Mouse (Mus musculus): ENCODE measurements around the gene Trpm5.
A peak's percentile ranks its signal among the peaks of the same experiment; 100 is the strongest.

Gene Trpm5

GRCm38 (mm10) chr7:143058221-143058697 lies 36.2 kb downstream of the Trpm5 start:
- peak; percentile 38 for DNase-seq

- DNase-seq: no peak
These were observed 36.7 kb downstream of the Trpm5 start for GRCm38 (mm10) chr7:143057667-143058220.

GRCm38 (mm10) chr7:143057023-143057422 lies 37.4 kb downstream of the Trpm5 start:
- no peak for DNase-seq

DNA sequence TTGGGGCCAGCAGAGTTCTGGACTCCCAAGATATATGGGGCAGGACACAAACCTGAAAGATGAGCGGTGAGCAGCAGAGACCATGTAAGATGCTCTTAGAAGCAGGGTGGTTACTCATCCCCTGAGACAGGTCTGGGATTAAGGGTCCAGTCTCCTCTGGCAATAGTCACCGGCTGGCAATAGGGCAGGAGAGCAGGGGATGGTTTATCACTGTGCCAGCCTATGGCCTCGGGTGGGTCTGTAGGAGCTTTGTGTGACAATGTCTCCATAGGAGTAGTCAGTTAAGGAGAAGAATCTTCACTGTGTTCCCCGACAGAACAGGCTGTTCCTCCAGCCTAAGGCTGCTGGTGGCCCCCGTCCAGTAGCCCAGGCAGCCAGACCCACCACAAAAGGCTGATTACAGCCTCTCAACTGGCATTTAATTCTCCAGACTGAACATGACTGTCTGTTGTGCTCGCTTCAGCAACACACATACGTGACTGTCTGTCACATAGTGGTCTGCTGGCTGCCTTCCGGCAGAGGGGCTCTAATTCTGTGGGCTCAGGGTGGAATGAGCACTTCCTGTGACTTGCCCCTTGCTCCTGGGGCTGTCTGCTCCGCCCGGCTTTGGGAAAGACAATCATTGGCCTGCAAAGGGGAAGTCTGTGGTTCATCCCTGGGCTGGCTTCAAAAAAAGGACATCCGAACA lies 38.8 kb downstream of the Trpm5 start:
- no peak for DNase-seq

GRCm38 (mm10) chr7:143055001-143055400 lies 39.4 kb downstream of the Trpm5 start:
- no peak for DNase-seq

GRCm38 (mm10) chr7:143054612-143054965 lies 39.9 kb downstream of the Trpm5 start:
- no peak for DNase-seq

DNA sequence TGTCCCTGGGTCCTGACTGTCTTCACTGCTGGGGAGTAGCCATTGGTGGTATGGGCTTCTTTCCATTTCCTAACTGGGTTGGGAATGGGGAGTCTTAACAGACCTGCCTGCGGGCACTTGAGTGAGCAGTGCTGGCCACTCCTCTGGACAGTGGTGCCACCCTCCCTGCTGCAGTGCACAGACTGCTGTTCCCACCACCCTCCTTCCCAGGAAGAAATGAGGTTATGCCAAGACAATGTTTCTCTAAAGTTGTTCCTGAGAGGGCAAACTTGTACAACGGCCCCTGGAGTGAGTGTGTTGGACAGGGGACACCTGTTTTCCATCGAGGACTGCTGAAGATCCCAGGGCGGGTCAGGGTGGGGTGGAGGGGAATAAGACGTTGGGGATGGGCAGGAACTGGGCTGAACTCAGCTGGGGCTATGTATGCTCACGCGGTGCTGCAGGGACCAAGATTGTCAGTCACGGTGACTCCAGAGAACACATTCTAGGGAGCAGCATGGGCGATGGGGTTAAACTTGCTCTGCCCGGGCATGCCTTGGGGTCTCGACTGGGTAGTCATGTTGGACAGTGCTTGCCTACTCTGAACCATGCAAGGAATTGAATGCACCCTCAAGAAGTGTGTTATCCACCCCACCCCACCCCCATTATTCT lies 40.4 kb downstream of the Trpm5 start:
- peak; percentile 35 for DNase-seq

DNA sequence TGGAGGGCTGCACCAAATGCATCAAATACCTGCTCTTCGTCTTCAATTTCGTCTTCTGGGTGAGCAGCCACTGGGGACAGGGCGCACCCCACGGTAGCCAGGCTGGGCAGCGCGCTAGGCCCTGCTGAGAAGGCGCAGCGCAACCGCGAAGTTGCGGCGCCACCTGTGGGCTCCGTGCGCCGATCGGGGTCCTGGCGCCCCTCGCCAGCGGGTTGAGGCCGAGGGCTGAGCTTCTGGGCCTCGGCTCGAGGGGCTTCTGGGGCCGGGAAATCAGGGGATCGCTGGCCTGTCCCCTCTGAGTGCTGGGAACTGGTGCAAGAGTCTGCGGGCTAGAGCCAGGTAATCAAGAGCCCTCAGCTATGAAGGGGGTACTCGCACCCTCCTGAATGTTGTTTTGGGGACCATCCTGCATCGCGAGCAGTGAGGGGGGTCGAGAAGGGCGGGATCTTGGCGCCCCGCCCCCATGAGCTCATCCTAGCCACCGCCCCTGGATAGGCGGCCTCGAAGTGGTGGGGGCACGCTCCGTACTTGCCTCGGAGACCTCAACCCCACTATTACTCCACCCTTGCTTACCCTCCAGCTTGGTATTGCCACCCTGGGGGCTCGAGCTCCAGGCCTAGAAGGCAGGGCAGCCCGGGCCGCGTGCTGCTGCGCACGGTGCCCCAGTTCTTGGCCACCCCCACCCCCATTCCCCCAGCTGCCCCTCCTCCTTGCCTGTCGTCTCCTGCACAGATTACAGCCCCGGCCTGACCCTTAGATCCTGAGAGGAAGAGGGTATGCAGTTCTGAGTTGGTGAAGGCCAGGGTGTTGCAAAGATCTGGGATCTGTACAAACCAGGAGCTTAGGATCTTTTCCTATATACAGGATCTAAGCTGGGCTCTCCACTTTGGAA lies 41.2 kb downstream of the Trpm5 start:
- DNase-seq: peak; percentile 72

- DNase-seq: peak; percentile 92
These were observed 41.8 kb downstream of the Trpm5 start, which contains the start of gene Cd81 for GRCm38 (mm10) chr7:143052626-143053007. Gene Cd81 (plus strand): TSS chr7:143052739.

DNA sequence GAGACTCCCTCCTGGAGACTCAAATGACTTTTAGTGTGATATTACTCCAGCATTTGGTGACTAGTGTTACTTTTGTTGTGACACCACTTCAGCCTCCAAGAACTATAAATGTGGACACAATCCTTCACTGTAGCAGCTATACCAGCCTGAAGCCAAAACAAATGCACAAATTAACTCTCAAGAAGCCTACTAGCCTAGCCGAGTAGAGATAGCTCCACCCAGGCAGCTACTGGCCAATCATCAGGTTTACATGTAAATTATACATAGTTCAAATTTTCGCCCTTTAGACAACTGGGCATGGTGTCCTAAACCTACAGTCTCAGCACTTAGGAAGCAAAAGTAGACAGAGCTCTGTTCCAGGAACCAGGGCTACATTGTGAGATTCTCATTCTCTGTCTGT lies 43.1 kb downstream of the Trpm5 start:
- peak; percentile 34 for DNase-seq

DNA sequence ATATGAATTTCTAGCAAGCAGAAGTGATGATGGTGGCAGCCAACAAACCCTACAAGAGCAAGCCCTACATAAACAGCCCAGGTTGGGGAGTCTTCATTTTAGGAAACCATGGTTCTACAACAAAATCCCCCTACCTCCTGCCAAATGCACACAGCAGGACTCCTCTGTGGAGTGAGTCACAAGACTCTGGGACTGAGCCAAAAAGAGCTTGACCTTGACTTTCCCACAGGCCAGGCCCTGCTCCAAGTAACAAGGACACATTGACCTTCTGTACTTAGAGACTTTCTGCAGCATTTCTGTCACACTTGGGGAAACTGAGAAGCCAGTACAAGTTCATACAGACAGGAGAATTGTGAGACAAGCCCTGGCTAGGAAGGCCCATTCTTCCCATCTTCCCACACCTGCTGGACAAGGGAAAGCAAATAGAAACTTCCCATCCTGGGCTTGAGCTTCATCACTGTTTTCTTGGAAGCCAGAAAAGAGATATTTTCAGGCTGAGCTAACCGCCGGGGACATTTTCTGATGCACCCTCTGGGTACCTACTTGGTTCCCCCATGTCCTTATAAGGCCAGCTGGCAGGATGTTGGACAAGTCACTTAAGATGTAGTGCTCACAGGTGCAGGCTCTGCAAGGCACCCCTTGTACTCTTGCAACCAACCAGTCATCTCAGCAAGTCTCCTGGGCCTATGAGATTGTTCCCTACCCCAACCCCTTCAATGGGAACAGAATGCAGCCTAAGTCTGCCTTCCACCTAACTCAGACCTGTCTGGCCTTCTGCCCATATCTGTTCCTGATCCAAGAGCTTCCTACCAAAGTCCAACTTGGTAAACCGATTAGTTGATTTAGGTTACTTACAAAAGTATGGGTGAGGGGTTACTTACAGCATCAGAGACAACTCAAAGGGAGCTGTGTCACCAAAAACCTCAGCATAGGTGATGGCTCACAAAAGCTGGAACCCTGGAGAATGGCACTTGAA lies 44.3 kb downstream of the Trpm5 start:
- DNase-seq: peak; percentile 80

GRCm38 (mm10) chr7:143049331-143049730 lies 45.1 kb downstream of the Trpm5 start:
- DNase-seq: no peak

- no peak for DNase-seq
These were observed 48.1 kb downstream of the Trpm5 start for GRCm38 (mm10) chr7:143046358-143046757.

DNA sequence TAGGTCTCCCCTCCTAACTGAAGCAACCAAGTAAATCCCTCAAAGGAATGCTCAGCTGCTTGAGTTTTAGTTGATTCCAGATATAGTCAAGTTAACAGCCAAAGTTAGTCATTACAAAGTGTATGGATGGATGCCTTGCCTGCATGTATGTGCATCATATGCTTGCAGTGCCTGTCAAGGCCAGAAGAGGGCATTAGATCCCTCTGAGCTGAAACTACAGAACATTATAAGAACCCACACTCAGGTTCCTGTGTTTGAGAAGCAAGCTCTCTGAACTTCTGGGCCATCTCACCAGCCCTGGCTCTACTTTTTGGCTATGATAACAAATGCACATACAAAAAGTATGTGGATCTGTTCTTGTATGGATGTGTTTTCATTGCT lies 49.6 kb downstream of the Trpm5 start:
- DNase-seq: no peak

GRCm38 (mm10) chr7:143044049-143044825 lies 50.2 kb downstream of the Trpm5 start:
- DNase-seq: no peak

GRCm38 (mm10) chr7:143042897-143043300 lies 51.5 kb downstream of the Trpm5 start:
- DNase-seq: no peak

GRCm38 (mm10) chr7:143042089-143042488 lies 52.4 kb downstream of the Trpm5 start:
- DNase-seq: peak; percentile 79

- DNase-seq: no peak
These were observed 53.2 kb downstream of the Trpm5 start for GRCm38 (mm10) chr7:143041138-143041822.

- no peak for DNase-seq
These were observed 53.9 kb downstream of the Trpm5 start for GRCm38 (mm10) chr7:143040561-143040960.

DNA sequence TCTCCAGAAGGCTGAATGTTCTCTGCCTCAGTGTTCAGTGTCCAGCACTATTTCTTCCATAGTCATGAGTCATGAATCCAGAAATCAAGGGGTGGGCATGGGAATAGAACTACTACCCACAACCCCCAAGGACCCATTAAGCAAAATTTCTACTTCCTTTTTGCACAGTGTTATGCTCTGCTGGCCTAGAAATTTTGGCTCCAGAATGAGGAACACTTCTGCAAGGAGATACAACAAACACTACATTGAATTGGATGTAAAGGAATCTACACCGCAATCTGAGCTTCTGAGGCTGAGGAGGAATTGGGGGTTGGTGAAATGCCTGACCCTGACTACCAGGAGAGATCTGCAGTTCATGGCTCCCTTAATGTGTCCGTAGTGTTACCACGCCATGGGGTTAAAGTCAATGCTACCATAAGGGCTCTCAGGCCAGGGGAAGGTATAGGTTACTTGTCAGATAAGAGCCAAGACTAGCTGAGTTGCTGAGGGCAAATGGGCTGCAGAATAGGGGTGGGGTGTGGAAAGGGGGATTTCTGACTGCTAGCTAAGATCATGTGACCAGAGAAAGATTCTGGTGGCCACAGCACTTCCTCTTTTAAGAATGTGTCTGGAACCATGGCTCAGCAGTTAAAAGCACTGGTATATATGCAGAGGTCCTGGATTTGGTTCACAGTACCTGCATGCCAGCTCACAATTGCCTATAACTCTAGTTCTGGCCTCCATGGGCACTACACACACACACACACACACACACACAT lies 56.1 kb downstream of the Trpm5 start:
- DNase-seq: no peak
